Mouse (Mus musculus): ENCODE data around the gene Rbfox3. TPM values are rescaled to one million over a fixed set of nuclear protein-coding genes. Genes with fewer than 3 reads are reported as not detected.

The Rbfox3 gene
- polyA plus RNA-seq, 1 experiment from 2014 or later, result 32.0 TPM

- no peak overlapping the region for H3K27ac ChIP-seq
- WGBS, result 2% methylated on average over 13 of the region's 51 CpGs
- peaks cover 30% of the 10 kb centered on the region for H3K4me1 ChIP-seq
Measured at GRCm38 (mm10) chr11:118569571-118570062, 341.8 kb downstream of the Rbfox3 start.

DNA sequence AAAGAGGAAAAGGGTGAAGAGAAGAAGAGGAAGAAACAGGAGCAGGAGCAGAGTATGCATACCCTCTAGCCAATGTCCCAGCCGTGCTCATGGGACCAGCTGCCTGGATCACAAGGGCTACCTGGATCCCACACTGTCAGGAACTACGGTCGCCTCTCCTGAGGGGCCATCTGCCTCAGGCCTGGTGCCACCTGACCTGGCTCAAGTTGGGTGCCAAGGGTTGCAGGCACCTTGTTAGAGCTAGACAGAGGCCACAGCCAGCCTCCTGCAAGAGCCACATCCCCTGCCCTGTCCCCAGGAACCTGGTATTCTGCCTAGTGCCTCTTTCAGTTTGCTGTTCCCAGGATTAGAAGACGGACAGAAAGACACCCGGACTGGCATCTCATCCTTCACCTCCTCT lies 347.5 kb downstream of the Rbfox3 start:
- ATAC-seq, result no peak
- Histone ChIP-seq H3K27me3 (peaks cover 21% of the 10 kb centered on the region), H3K4me1 (peaks cover 4% of the 10 kb centered on the region; the same call in 1 of the 2 replicates), H3K27ac (no peak overlapping the region), H3K36me3 (ENCODE audit: poor library complexity, severe bottlenecking) (no peaks in the 10 kb centered on the region), H3K4me2 (no peak overlapping the region), H3K9me3 (replicated peaks) (no peaks in the 10 kb centered on the region), H3K4me3 (no peak overlapping the region), H3K9ac (no peak overlapping the region)
- 85% methylated on average over 5 of the region's 5 CpGs for WGBS

More at GRCm38 (mm10) chr11:118569571-118570062, 341.8 kb downstream of the Rbfox3 start:
- Histone ChIP-seq H3K9ac (peak overlapping the region; percentile 57), H3K9me3 (replicated peaks) (no peaks in the 10 kb centered on the region), H3K36me3 (ENCODE audit: poor library complexity, severe bottlenecking) (no peaks in the 10 kb centered on the region), H3K4me2 (peak overlapping the region; percentile 68), H3K4me3 (peak overlapping the region; percentile 41), H3K27me3 (peaks cover 70% of the 10 kb centered on the region)
- peak; percentile 20; the same call in 1 of the 2 replicates for ATAC-seq

GRCm38 (mm10) chr11:118562847-118563246 lies 348.6 kb downstream of the Rbfox3 start:
- 84% methylated on average over 4 of the region's 4 CpGs for WGBS
- Histone ChIP-seq H3K4me1 (peaks cover 3% of the 10 kb centered on the region; the same call in 1 of the 2 replicates), H3K27ac (no peak overlapping the region), H3K27me3 (peaks cover 11% of the 10 kb centered on the region), H3K4me2 (no peak overlapping the region), H3K9ac (no peak overlapping the region), H3K36me3 (ENCODE audit: poor library complexity, severe bottlenecking) (no peaks in the 10 kb centered on the region), H3K9me3 (replicated peaks) (no peaks in the 10 kb centered on the region), H3K4me3 (no peak overlapping the region)
- no peak for ATAC-seq

- Histone ChIP-seq H3K9me3 (replicated peaks) (no peaks in the 10 kb centered on the region), H3K9ac (no peak overlapping the region), H3K27ac (no peak overlapping the region), H3K36me3 (ENCODE audit: poor library complexity, severe bottlenecking) (no peaks in the 10 kb centered on the region), H3K4me3 (no peak overlapping the region), H3K27me3 (peaks cover 5% of the 10 kb centered on the region), H3K4me2 (no peak overlapping the region), H3K4me1 (peaks cover 20% of the 10 kb centered on the region)
- ATAC-seq, result no peak
- WGBS, result 59% methylated on average over 8 of the region's 8 CpGs
Measured at GRCm38 (mm10) chr11:118558193-118558592, 353.2 kb downstream of the Rbfox3 start.

DNA sequence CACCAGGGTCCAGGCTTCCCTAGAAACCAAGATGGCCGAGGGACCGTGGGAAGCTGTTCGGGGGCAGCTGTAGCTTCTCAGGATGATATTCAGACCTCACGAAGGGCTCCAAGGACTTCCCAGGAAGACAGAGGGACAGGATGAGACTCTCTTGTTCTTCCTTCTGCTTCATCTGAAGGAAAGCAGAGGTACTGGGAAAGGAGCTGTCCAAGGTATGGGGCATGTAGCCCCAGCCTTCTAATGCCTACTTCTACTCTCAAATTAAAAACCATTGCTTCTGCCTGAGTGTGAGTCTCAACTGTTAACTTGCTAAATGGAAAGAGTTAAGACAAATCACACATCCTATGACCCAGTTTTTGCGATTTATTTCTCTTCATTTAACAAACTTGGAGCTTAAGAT lies 355.8 kb downstream of the Rbfox3 start:
- Histone ChIP-seq H3K4me2 (no peak overlapping the region), H3K9me3 (replicated peaks) (no peaks in the 10 kb centered on the region), H3K27me3 (peaks cover 5% of the 10 kb centered on the region), H3K36me3 (ENCODE audit: poor library complexity, severe bottlenecking) (no peaks in the 10 kb centered on the region), H3K9ac (no peak overlapping the region), H3K27ac (no peak overlapping the region), H3K4me1 (peaks cover 45% of the 10 kb centered on the region), H3K4me3 (no peak overlapping the region)
- 68% methylated on average over 5 of the region's 5 CpGs for WGBS
- ATAC-seq, result no peak

- 3% methylated on average over 4 of the region's 4 CpGs for WGBS
- H3K36me3 ChIP-seq (ENCODE audit: poor library complexity, severe bottlenecking), result no peaks in the 10 kb centered on the region
- ATAC-seq, result no peak
Measured at GRCm38 (mm10) chr11:118554542-118554941, 356.9 kb downstream of the Rbfox3 start.

DNA sequence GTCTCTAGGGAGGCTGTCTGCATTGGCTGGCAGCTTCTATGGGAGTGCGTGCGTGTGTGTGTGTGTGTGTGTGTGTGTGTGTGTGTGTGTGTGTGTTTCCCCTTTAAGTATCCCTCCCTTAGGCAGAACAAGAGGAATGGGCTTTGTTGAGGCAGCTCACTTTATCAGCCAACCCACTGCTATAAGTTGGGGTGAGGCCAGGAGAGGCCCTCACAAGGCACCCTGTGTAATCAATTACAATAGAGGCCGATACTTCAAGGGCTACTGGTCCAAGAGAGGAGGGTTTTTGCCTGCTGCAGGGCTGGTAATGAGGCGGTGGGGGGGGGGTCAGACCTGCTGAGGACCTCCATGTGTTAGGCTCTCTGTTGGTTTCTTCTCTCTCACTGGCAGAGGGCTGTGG lies 357.5 kb downstream of the Rbfox3 start:
- Histone ChIP-seq H3K27me3 (peaks cover 5% of the 10 kb centered on the region), H3K27ac (no peak overlapping the region)
- WGBS, result 5% methylated on average over 4 of the region's 4 CpGs

More at GRCm38 (mm10) chr11:118554542-118554941, 356.9 kb downstream of the Rbfox3 start:
- H3K9me3 ChIP-seq (replicated peaks), result no peaks in the 10 kb centered on the region
- H3K27me3 ChIP-seq, result peaks cover 5% of the 10 kb centered on the region
- H3K4me2 ChIP-seq, result no peak overlapping the region
- H3K9ac ChIP-seq, result no peak overlapping the region
- H3K4me3 ChIP-seq, result no peak overlapping the region
- H3K4me1 ChIP-seq, result peaks cover 54% of the 10 kb centered on the region
- H3K27ac ChIP-seq, result no peak overlapping the region

GRCm38 (mm10) chr11:118553001-118553400 lies 358.4 kb downstream of the Rbfox3 start:
- WGBS, result 20% methylated on average over 6 of the region's 6 CpGs
- Histone ChIP-seq H3K36me3 (ENCODE audit: poor library complexity, severe bottlenecking) (no peaks in the 10 kb centered on the region), H3K27ac (no peak overlapping the region)

More for the DNA sequence above, 357.5 kb downstream of the Rbfox3 start:
- Histone ChIP-seq H3K9me3 (replicated peaks) (no peaks in the 10 kb centered on the region), H3K9ac (no peak overlapping the region), H3K4me2 (no peak overlapping the region), H3K36me3 (ENCODE audit: poor library complexity, severe bottlenecking) (no peaks in the 10 kb centered on the region), H3K4me1 (peaks cover 54% of the 10 kb centered on the region), H3K4me3 (no peak overlapping the region)
- peak; percentile 19; the same call in 1 of the 2 replicates for ATAC-seq

GRCm38 (mm10) chr11:118552478-118552877 lies 358.9 kb downstream of the Rbfox3 start:
- no peak overlapping the region for H3K9ac ChIP-seq
- no peak for ATAC-seq
- no peaks in the 10 kb centered on the region for H3K36me3 ChIP-seq (ENCODE audit: poor library complexity, severe bottlenecking)
- no peaks in the 10 kb centered on the region for H3K9me3 ChIP-seq (replicated peaks)
- WGBS, result 67% methylated on average over 4 of the region's 4 CpGs
- H3K4me1 ChIP-seq, result peaks cover 54% of the 10 kb centered on the region
- no peak overlapping the region for H3K4me2 ChIP-seq
- H3K27me3 ChIP-seq, result peaks cover 5% of the 10 kb centered on the region
- H3K4me3 ChIP-seq, result no peak overlapping the region
- no peak overlapping the region for H3K27ac ChIP-seq

More at GRCm38 (mm10) chr11:118553001-118553400, 358.4 kb downstream of the Rbfox3 start:
- ATAC-seq, result no peak
- Histone ChIP-seq H3K4me1 (peaks cover 54% of the 10 kb centered on the region), H3K4me3 (no peak overlapping the region), H3K9me3 (replicated peaks) (no peaks in the 10 kb centered on the region), H3K9ac (no peak overlapping the region), H3K4me2 (no peak overlapping the region), H3K27me3 (peaks cover 5% of the 10 kb centered on the region)

DNA sequence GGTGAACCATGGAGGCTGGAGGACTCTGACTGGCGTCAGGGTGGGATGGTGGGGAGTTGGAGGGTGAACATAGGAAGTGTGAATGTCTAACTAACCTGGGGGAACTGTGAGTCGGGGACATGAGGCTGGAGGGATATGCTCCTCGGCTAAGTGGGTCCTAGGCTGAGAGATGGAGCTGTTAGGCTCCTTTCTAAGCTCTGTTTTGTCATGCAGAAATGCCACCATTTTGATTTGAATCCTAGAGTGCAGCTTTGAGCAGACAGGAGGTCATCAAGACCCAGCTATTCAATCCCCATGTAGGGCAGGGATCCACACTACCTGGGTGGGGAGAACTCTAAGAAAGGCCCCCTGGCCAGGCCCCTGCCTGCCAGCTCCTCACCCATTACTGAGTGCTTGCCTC lies 359.7 kb downstream of the Rbfox3 start:
- Histone ChIP-seq H3K27ac (peak overlapping the region; percentile 72), H3K36me3 (ENCODE audit: poor library complexity, severe bottlenecking) (no peaks in the 10 kb centered on the region), H3K9ac (no peak overlapping the region), H3K4me3 (no peak overlapping the region), H3K4me1 (peaks cover 54% of the 10 kb centered on the region), H3K4me2 (peak overlapping the region; percentile 2; the same call in 1 of the 2 replicates), H3K9me3 (replicated peaks) (no peaks in the 10 kb centered on the region), H3K27me3 (peaks cover 5% of the 10 kb centered on the region)
- whole genome bisulfite sequencing, result 55% methylated on average over 3 of the region's 3 CpGs
- no peak for ATAC-seq

GRCm38 (mm10) chr11:118550773-118551520 lies 360.4 kb downstream of the Rbfox3 start:
- Histone ChIP-seq H3K4me2 (peak overlapping the region; percentile 2; the same call in 1 of the 2 replicates), H3K36me3 (ENCODE audit: poor library complexity, severe bottlenecking) (no peaks in the 10 kb centered on the region), H3K4me3 (no peak overlapping the region), H3K9ac (no peak overlapping the region), H3K9me3 (replicated peaks) (no peaks in the 10 kb centered on the region), H3K27ac (peak overlapping the region; percentile 72), H3K27me3 (peaks cover 8% of the 10 kb centered on the region), H3K4me1 (peaks cover 54% of the 10 kb centered on the region)
- 15% methylated on average over 17 of the region's 17 CpGs for WGBS
- peak; percentile 77 for ATAC-seq

GRCm38 (mm10) chr11:118548242-118548641 lies 363.2 kb downstream of the Rbfox3 start:
- Histone ChIP-seq H3K4me3 (no peak overlapping the region), H3K9ac (no peak overlapping the region), H3K4me2 (no peak overlapping the region), H3K27ac (no peak overlapping the region), H3K27me3 (0 out of 2 replicates have a peak, but pooled peaks cover 3% of the 10 kb centered on the region), H3K4me1 (peaks cover 35% of the 10 kb centered on the region), H3K9me3 (replicated peaks) (no peaks in the 10 kb centered on the region), H3K36me3 (ENCODE audit: poor library complexity, severe bottlenecking) (no peaks in the 10 kb centered on the region)
- ATAC-seq, result no peak
- WGBS, result 92% methylated on average over 9 of the region's 9 CpGs
